Mouse (Mus musculus): Measurements from ENCODE around the gene Sh3gl2. TPM values are rescaled to one million over a fixed set of nuclear protein-coding genes. Genes with fewer than 3 reads are reported as not detected.

Sh3gl2 gene
- polyA plus RNA-seq, 1 experiment from 2014 or later: 9.7 TPM

- Histone ChIP-seq H3K9ac (ENCODE audit: low read length) (no peak overlapping the region), H3K4me2 (replicated peaks; ENCODE audit: low read depth) (no peak overlapping the region), H3K27ac (replicated peaks) (no peak overlapping the region), H3K36me3 (ENCODE audit: control insufficient read depth, insufficient read depth, low read length) (no peaks in the 10 kb centered on the region), H3K9me3 (ENCODE audit: control insufficient read depth, low read length) (no peaks in the 10 kb centered on the region), H3K4me1 (replicated peaks; ENCODE audit: control insufficient read depth, insufficient read depth) (no peaks in the 10 kb centered on the region), H3K27me3 (ENCODE audit: control insufficient read depth, insufficient read depth, low read length) (no peaks in the 10 kb centered on the region), H3K4me3 (ENCODE audit: low read depth, low read length) (no peak overlapping the region)
- TF ChIP-seq EP300 (optimal IDR thresholded peaks at IDR 0.05) (no peak), CTCF (IDR thresholded peaks at IDR 0.05; ENCODE audit: low read depth) (no peak)
- no peak for DNase-seq (ENCODE audit: low spot score)
- ATAC-seq (ENCODE audit: low FRiP score, low TSS enrichment): no peak
- WGBS: 72% methylated on average over 2 of the region's 2 CpGs
Observed at GRCm38 (mm10) chr4:85242562-85242961, 37.6 kb downstream of the Sh3gl2 start.

GRCm38 (mm10) chr4:85248673-85249072 lies 43.7 kb downstream of the Sh3gl2 start:
- no peak overlapping the region for H3K27ac ChIP-seq (replicated peaks)
- H3K9me3 ChIP-seq (ENCODE audit: control insufficient read depth, low read length): no peaks in the 10 kb centered on the region
- TF ChIP-seq CTCF (IDR thresholded peaks at IDR 0.05; ENCODE audit: low read depth): no peak
- no peak for TF ChIP-seq EP300 (optimal IDR thresholded peaks at IDR 0.05)
- no peak overlapping the region for H3K4me3 ChIP-seq (ENCODE audit: low read depth, low read length)
- no peaks in the 10 kb centered on the region for H3K36me3 ChIP-seq (ENCODE audit: control insufficient read depth, insufficient read depth, low read length)
- no peak for DNase-seq (ENCODE audit: low spot score)
- 66% methylated on average over 3 of the region's 3 CpGs for WGBS
- no peak overlapping the region for H3K4me2 ChIP-seq (replicated peaks; ENCODE audit: low read depth)
- ATAC-seq (ENCODE audit: low FRiP score, low TSS enrichment): no peak
- no peaks in the 10 kb centered on the region for H3K27me3 ChIP-seq (ENCODE audit: control insufficient read depth, insufficient read depth, low read length)
- no peak overlapping the region for H3K9ac ChIP-seq (ENCODE audit: low read length)
- no peaks in the 10 kb centered on the region for H3K4me1 ChIP-seq (replicated peaks; ENCODE audit: control insufficient read depth, insufficient read depth)

GRCm38 (mm10) chr4:85250271-85250670 lies 45.3 kb downstream of the Sh3gl2 start:
- WGBS: 40% methylated on average over 2 of the region's 2 CpGs
- H3K9ac ChIP-seq (ENCODE audit: low read length): no peak overlapping the region
- H3K27me3 ChIP-seq (ENCODE audit: control insufficient read depth, insufficient read depth, low read length): no peaks in the 10 kb centered on the region
- no peak overlapping the region for H3K4me3 ChIP-seq (ENCODE audit: low read depth, low read length)
- no peak overlapping the region for H3K4me2 ChIP-seq (replicated peaks; ENCODE audit: low read depth)
- no peak for DNase-seq (ENCODE audit: low spot score)
- no peak for ATAC-seq (ENCODE audit: low FRiP score, low TSS enrichment)
- H3K36me3 ChIP-seq (ENCODE audit: control insufficient read depth, insufficient read depth, low read length): no peaks in the 10 kb centered on the region
- H3K9me3 ChIP-seq (ENCODE audit: control insufficient read depth, low read length): no peaks in the 10 kb centered on the region
- TF ChIP-seq CTCF (IDR thresholded peaks at IDR 0.05; ENCODE audit: low read depth): no peak
- no peak for TF ChIP-seq EP300 (optimal IDR thresholded peaks at IDR 0.05)
- no peaks in the 10 kb centered on the region for H3K4me1 ChIP-seq (replicated peaks; ENCODE audit: control insufficient read depth, insufficient read depth)
- no peak overlapping the region for H3K27ac ChIP-seq (replicated peaks)

DNA sequence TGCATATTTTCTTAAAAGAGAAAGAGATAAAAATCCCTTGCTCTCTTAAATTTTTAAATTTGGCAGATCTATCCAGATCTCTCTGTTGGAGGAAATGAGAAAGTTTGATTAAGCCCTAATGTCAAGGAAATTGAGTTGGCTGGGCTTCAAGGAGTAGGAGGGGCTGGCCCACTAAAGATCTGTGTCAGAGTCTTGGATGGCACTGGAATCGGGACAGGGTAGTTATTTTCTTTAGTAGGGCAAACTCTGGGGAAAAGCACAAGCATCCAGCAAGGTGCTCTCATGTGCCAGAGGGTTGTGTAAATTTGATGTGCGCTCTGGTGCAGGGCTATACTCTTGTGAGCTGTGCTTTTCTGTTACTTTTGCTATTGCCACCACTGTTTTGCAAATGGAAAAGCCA lies 45.9 kb downstream of the Sh3gl2 start:
- Histone ChIP-seq H3K27me3 (ENCODE audit: control insufficient read depth, insufficient read depth, low read length) (no peaks in the 10 kb centered on the region), H3K4me2 (replicated peaks; ENCODE audit: low read depth) (no peak overlapping the region), H3K9ac (ENCODE audit: low read length) (no peak overlapping the region), H3K4me3 (ENCODE audit: low read depth, low read length) (no peak overlapping the region), H3K36me3 (ENCODE audit: control insufficient read depth, insufficient read depth, low read length) (no peaks in the 10 kb centered on the region), H3K4me1 (replicated peaks; ENCODE audit: control insufficient read depth, insufficient read depth) (no peaks in the 10 kb centered on the region), H3K9me3 (ENCODE audit: control insufficient read depth, low read length) (no peaks in the 10 kb centered on the region), H3K27ac (replicated peaks) (no peak overlapping the region)
- TF ChIP-seq CTCF (IDR thresholded peaks at IDR 0.05; ENCODE audit: low read depth): no peak
- no peak for TF ChIP-seq EP300 (optimal IDR thresholded peaks at IDR 0.05)
- ATAC-seq (ENCODE audit: low FRiP score, low TSS enrichment) (no peak), DNase-seq (ENCODE audit: low spot score) (no peak)
- 72% methylated on average over 2 of the region's 2 CpGs for WGBS

DNA sequence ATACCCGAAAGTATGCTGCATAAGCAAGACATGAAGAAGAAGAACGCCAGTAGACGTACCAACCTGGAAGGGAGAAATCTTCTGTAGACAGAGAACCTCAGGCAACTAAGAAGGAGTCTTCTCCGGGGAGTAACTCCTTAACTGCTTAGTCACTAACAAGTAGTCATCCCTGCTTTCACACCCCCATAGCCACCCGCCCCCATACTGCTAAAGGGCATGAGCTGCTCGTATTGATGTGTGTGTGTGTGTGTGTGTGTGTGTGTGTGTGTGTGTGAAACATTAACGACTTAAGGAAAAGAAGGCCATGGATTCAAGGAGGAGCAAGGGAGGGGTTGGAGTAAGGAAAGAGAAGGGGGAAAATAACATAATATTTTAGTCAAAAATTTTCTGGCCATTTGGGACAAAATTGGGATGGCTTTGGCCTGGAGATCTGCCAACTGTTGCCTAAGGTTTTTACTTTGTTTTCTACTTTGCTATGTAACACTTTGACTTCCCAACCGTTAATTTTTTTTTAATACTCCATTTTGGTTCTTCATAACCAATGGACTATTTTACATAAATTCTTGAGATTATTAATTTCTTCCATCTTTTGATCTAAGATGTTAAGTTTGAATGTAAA lies 51.0 kb downstream of the Sh3gl2 start:
- no peaks in the 10 kb centered on the region for H3K9me3 ChIP-seq (ENCODE audit: control insufficient read depth, low read length)
- no peak overlapping the region for H3K4me3 ChIP-seq (ENCODE audit: low read depth, low read length)
- no peaks in the 10 kb centered on the region for H3K27me3 ChIP-seq (ENCODE audit: control insufficient read depth, insufficient read depth, low read length)
- no peak overlapping the region for H3K4me2 ChIP-seq (replicated peaks; ENCODE audit: low read depth)
- no peak for ATAC-seq (ENCODE audit: low FRiP score, low TSS enrichment)
- 77% methylated on average over 6 of the region's 8 CpGs for WGBS
- TF ChIP-seq EP300 (optimal IDR thresholded peaks at IDR 0.05) (no peak), CTCF (IDR thresholded peaks at IDR 0.05; ENCODE audit: low read depth) (no peak)
- DNase-seq (ENCODE audit: low spot score): no peak
- H3K9ac ChIP-seq (ENCODE audit: low read length): no peak overlapping the region
- no peaks in the 10 kb centered on the region for H3K36me3 ChIP-seq (ENCODE audit: control insufficient read depth, insufficient read depth, low read length)
- no peak overlapping the region for H3K27ac ChIP-seq (replicated peaks)
- no peaks in the 10 kb centered on the region for H3K4me1 ChIP-seq (replicated peaks; ENCODE audit: control insufficient read depth, insufficient read depth)

DNA sequence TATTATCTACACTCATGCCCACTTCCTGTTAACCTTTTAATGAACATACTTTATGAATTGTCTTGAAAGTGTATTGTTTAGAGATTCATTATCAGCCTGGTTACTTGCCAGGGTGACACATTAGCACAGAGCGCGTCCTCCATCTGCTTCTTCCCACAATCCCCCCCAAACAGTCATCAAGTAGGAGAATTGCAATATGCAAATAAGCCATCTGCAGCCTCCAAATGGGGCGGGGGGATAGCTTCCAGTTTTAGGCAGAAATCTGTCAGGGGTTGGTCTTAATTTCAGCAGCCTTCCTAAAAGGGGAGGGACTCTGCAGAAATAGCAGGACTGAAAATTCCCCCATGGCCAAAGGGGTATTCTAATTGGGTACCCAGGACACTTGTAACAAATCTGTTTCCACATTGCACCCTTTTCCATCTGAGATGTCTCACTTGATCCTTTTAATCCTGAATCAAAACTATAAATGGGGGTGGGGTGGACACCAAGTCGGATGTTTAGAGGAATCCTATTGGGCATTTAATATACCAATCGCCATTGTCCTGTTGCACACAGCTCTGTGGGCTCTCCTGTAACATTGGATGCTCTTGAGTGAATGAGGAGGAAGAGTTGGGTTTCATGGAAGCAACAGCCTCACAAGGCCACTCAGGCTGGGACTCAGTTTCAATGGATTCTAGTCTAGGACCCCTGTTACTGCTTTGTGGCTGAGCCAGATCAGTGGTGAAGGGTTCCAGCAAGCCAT lies 51.7 kb downstream of the Sh3gl2 start:
- 85% methylated on average over 5 of the region's 5 CpGs for WGBS

More for the DNA sequence above, 51.7 kb downstream of the Sh3gl2 start:
- no peak overlapping the region for H3K4me3 ChIP-seq (ENCODE audit: low read depth, low read length)
- TF ChIP-seq EP300 (optimal IDR thresholded peaks at IDR 0.05) (no peak), CTCF (IDR thresholded peaks at IDR 0.05; ENCODE audit: low read depth) (no peak)
- H3K4me2 ChIP-seq (replicated peaks; ENCODE audit: low read depth): no peak overlapping the region
- H3K9ac ChIP-seq (ENCODE audit: low read length): no peak overlapping the region
- no peaks in the 10 kb centered on the region for H3K27me3 ChIP-seq (ENCODE audit: control insufficient read depth, insufficient read depth, low read length)
- no peak for ATAC-seq (ENCODE audit: low FRiP score, low TSS enrichment)
- no peak overlapping the region for H3K27ac ChIP-seq (replicated peaks)
- H3K36me3 ChIP-seq (ENCODE audit: control insufficient read depth, insufficient read depth, low read length): no peaks in the 10 kb centered on the region
- no peaks in the 10 kb centered on the region for H3K4me1 ChIP-seq (replicated peaks; ENCODE audit: control insufficient read depth, insufficient read depth)
- H3K9me3 ChIP-seq (ENCODE audit: control insufficient read depth, low read length): no peaks in the 10 kb centered on the region
- DNase-seq (ENCODE audit: low spot score): no peak
